Mouse (Mus musculus): Measurements from ENCODE around the gene Gm10273.

DNA sequence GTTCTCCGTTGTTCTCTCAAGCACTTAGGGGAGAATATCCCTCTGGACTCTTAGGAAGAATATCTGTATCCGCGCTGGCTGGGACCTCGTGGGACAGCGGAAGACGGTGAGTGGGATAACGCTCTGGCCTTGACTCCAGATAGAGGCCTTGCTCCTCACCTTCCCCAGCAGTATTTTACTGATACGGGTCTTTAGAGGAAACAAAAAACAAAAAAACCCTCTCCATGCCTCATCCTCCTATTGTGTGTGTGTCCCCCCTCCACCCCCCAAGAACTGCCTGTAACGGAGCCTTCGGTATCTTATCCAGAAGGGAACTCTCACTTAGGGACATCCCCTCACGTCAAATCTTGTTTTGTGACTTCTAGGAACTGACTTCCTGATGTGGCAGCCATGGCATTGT, 46.3 kb downstream of the Gm10273 start, which contains the start of gene Oit3:
- no peak for TF ChIP-seq GATA1 (IDR thresholded peaks at IDR 0.05; ENCODE audit: low read length)
- TF ChIP-seq TAL1 (IDR thresholded peaks at IDR 0.05; ENCODE audit: low read length), result no peak

Data from erythroblast, embryonic 14.5 days (primary cell).